Mouse (Mus musculus): ENCODE data around the gene Dmc1.

DNA sequence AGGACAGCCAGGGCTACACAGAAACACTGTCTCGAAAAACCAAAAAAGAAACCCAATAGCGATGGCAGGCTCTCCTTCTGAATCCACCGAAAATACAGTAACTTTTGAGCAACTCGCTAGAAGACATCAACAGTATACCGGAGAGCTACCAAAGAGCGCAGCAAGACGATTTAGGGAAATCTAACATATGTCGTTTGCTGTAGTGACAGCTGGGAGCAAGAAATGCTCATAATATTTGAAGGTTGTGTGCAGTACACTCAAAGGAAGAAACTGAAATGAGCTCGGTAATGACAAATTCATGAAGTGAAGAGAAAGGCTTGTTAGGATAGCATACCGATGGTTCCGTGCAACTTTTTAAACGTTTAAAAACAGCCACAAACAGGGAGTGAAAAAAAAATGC is 1.3 kb upstream of the Dmc1 start:
- no peak for TF ChIP-seq HCFC1 (IDR thresholded peaks at IDR 0.05; ENCODE audit: borderline replicate concordance, insufficient read depth, low read length)
- no peak for TF ChIP-seq MAFK (IDR thresholded peaks at IDR 0.05; ENCODE audit: insufficient read depth, low read depth, low read length)
- no peak for TF ChIP-seq ZNF384 (IDR thresholded peaks at IDR 0.05; ENCODE audit: low read depth, low read length)
